Mouse (Mus musculus): ENCODE measurements around the gene Rasef. TPM values are rescaled to one million over a fixed set of nuclear protein-coding genes. Genes with fewer than 3 reads are reported as not detected.
"Not testable (repeated sequence)": the region's sequence is repeated elsewhere in the genome, so short reads cannot be mapped to it uniquely, and the experiment has no call there.

Gene Rasef
- polyA plus RNA-seq, 1 experiment = 4.9 TPM

DNA sequence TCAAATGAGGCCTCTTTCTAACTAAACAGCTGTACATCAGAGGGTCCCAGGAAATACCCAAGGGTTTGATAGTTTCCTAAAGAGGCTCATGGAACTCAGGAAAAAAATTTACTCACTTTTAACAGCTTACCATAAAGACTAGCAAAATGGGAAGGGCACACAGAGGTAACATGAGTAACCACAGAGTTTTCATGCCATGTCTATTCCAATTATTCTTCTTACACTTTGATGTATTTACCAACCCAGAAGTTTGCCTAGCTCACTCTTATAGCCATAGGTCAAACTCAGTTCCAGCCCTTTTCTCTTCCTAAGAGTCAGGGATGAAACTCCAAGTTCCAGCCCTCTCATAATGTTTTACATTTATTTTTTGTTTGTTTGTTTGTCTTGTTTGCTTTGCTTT, 18.8 kb downstream of the Rasef start:
- no peaks in the 10 kb centered on the region for H3K4me1 ChIP-seq (ENCODE audit: control insufficient read depth, insufficient read depth, low read length)
- no peak overlapping the region for H3K4me3 ChIP-seq (replicated peaks; ENCODE audit: extremely low read depth, low read depth, low read length)
- TF ChIP-seq POLR2A (IDR thresholded peaks at IDR 0.05; ENCODE audit: borderline replicate concordance, extremely low read depth, low read depth, low read length) (no peak), CTCF (IDR thresholded peaks at IDR 0.05; ENCODE audit: insufficient read depth, low read length) (no peak)
- DNase-seq = no peak

DNA sequence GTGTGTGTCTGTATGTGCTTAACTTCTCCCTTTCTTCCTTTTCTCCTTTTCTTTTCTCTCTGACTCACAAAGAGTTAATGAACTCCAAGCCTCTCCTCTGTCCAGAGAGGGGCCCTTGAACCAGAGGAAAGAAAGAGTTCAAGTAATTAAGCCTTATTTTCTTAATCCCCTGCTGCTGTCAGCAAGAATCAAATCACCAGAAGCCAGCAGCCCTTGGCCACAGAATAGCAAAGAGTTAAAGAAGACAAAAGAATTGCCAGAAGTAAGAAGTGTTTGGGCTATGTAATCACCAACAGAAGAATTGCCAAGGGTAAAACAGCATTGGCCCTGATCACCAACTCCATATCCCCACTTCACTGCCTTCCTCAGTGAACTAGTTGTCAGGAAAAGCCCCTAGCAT, 20.2 kb downstream of the Rasef start:
- DNase-seq = no peak
- H3K4me3 ChIP-seq (replicated peaks; ENCODE audit: extremely low read depth, low read depth, low read length) = no peak overlapping the region
- TF ChIP-seq CTCF (IDR thresholded peaks at IDR 0.05; ENCODE audit: insufficient read depth, low read length) (no peak), POLR2A (IDR thresholded peaks at IDR 0.05; ENCODE audit: borderline replicate concordance, extremely low read depth, low read depth, low read length) (no peak)
- no peaks in the 10 kb centered on the region for H3K4me1 ChIP-seq (ENCODE audit: control insufficient read depth, insufficient read depth, low read length)

DNA sequence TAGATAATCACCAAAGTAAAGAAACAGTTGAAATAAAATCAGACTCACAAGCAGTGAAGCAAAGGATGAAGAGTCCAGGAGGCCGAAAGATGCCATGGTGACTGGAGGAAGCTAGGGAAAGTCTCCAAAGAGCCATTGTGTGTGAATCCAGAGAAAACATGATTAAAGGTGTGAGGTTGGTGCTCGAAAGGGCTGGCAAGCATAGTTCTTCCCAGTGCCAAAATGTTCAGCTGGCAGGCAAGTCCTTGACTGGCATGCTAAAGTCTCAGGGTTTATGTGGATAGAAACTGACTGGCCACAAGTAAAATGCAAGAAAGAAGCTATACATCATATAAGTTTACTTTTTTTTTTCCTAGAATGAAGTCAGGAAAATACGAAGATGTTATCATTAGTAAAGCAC, 22.6 kb downstream of the Rasef start:
- H3K4me3 ChIP-seq (replicated peaks; ENCODE audit: extremely low read depth, low read depth, low read length) = no peak overlapping the region
- TF ChIP-seq CTCF (IDR thresholded peaks at IDR 0.05; ENCODE audit: insufficient read depth, low read length) = no peak
- no peak for TF ChIP-seq POLR2A (IDR thresholded peaks at IDR 0.05; ENCODE audit: borderline replicate concordance, extremely low read depth, low read depth, low read length)
- DNase-seq = no peak
- H3K4me1 ChIP-seq (ENCODE audit: control insufficient read depth, insufficient read depth, low read length) = no peaks in the 10 kb centered on the region
- 68% methylated on average over 3 of the region's 3 CpGs for WGBS

GRCm38 (mm10) chr4:73748219-73748618, 42.6 kb downstream of the Rasef start:
- H3K4me3 ChIP-seq (replicated peaks; ENCODE audit: extremely low read depth, low read depth, low read length) = no peak overlapping the region

DNA sequence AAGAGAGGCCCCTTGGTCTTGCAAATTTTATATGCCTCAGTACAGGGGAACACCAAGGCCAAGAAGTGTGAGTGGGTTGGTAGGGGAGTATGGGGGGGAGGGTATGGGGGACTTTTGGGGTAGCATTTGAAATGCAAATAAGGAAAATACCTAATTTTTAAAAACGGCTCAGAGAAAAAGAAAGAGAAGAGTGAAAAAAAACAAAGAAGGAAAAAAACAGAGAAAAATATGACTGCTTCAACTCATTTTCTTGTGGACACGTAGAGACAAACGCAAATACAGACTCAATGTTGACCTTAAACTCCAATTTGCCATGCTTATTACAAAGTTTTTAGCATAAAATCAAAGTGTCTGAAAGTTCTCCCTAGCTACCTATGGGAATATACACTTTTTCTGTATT, 51.4 kb downstream of the Rasef start:
- DNase-seq = no peak
- Histone ChIP-seq H3K4me1 (ENCODE audit: control insufficient read depth, insufficient read depth, low read length) (no peaks in the 10 kb centered on the region), H3K4me3 (replicated peaks; ENCODE audit: extremely low read depth, low read depth, low read length) (no peak overlapping the region)
- no peak for TF ChIP-seq POLR2A (IDR thresholded peaks at IDR 0.05; ENCODE audit: borderline replicate concordance, extremely low read depth, low read depth, low read length)
- TF ChIP-seq CTCF (IDR thresholded peaks at IDR 0.05; ENCODE audit: insufficient read depth, low read length) = no peak
- 84% methylated on average over 3 of the region's 3 CpGs for WGBS

More at GRCm38 (mm10) chr4:73748219-73748618, 42.6 kb downstream of the Rasef start:
- no peak for DNase-seq
- WGBS = 80% methylated on average over 5 of the region's 5 CpGs
- no peaks in the 10 kb centered on the region for H3K4me1 ChIP-seq (ENCODE audit: control insufficient read depth, insufficient read depth, low read length)
- no peak for TF ChIP-seq CTCF (IDR thresholded peaks at IDR 0.05; ENCODE audit: insufficient read depth, low read length)
- TF ChIP-seq POLR2A (IDR thresholded peaks at IDR 0.05; ENCODE audit: borderline replicate concordance, extremely low read depth, low read depth, low read length) = no peak

- TF ChIP-seq POLR2A (IDR thresholded peaks at IDR 0.05; ENCODE audit: borderline replicate concordance, extremely low read depth, low read depth, low read length) (no peak), CTCF (IDR thresholded peaks at IDR 0.05; ENCODE audit: insufficient read depth, low read length) (no peak)
- no peak for DNase-seq
- Histone ChIP-seq H3K4me3 (replicated peaks; ENCODE audit: extremely low read depth, low read depth, low read length) (no peak overlapping the region), H3K4me1 (ENCODE audit: control insufficient read depth, insufficient read depth, low read length) (no peaks in the 10 kb centered on the region)
Measured at GRCm38 (mm10) chr4:73719819-73720218, 71.0 kb downstream of the Rasef start.

GRCm38 (mm10) chr4:73718761-73719160, 72.0 kb downstream of the Rasef start:
- TF ChIP-seq CTCF (IDR thresholded peaks at IDR 0.05; ENCODE audit: insufficient read depth, low read length) (no peak), POLR2A (IDR thresholded peaks at IDR 0.05; ENCODE audit: borderline replicate concordance, extremely low read depth, low read depth, low read length) (no peak)
- Histone ChIP-seq H3K4me1 (ENCODE audit: control insufficient read depth, insufficient read depth, low read length) (no peaks in the 10 kb centered on the region), H3K4me3 (replicated peaks; ENCODE audit: extremely low read depth, low read depth, low read length) (no peak overlapping the region)
- 89% methylated on average over 1 of the region's 1 CpGs for WGBS
- no peak for DNase-seq

GRCm38 (mm10) chr4:73683216-73683615, 107.6 kb downstream of the Rasef start, which contains the start of gene Gm428:
Gene Gm428 (plus strand): TSS chr4:73683516.
- not testable (repeated sequence) for H3K4me1 ChIP-seq (ENCODE audit: control insufficient read depth, insufficient read depth, low read length); H3K4me3 ChIP-seq (replicated peaks; ENCODE audit: extremely low read depth, low read depth, low read length); DNase-seq
- WGBS = 76% methylated on average over 2 of the region's 4 CpGs

DNA sequence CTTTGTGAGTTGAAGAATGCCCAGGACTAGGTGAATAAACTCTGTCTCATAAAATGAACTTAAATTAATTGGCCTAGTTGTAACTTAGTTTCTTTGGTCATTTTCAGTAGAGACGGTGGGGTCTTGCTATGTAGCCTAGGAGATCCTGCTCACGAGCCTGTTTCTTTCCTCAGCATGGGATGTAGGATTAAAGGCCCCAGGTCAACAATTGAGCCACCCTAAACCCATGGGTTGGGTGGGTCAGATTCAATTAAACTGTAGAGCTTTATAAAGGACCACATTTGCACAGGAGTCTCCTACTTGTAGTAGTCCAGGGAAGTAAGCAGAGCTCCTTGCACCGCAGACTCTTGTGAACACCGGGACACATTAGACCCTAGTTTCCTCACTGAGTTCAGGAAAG, 122.7 kb downstream of the Rasef start, which contains the start of gene Gm11239:
TSS of gene Gm11239 (plus strand) at position 301 of the 400 bp plus-strand sequence.
- not testable (repeated sequence) for H3K4me3 ChIP-seq (replicated peaks; ENCODE audit: extremely low read depth, low read depth, low read length); H3K4me1 ChIP-seq (ENCODE audit: control insufficient read depth, insufficient read depth, low read length); DNase-seq
- WGBS = no CpG with 5 or more reads among the region's 4 CpGs

Other genes with a start within 250 kb of the Rasef start
- not detected in 2 replicates for gene Gm11238, start 183.1 kb downstream of the Rasef start, polyA plus RNA-seq (2012; rRNA removed)
- not detected in 2 replicates for gene Gm11237, start 168.0 kb downstream of the Rasef start, polyA plus RNA-seq (2012; rRNA removed)
- gene Gm11236, start 152.9 kb downstream of the Rasef start, polyA plus RNA-seq (2012; rRNA removed) = not detected in 2 replicates
- not detected in 2 replicates for gene Gm11239, start 122.6 kb downstream of the Rasef start, polyA plus RNA-seq (2012; rRNA removed)
- not detected in 2 replicates for gene Gm428, start 107.5 kb downstream of the Rasef start, polyA plus RNA-seq (2012; rRNA removed)
- not detected in 2 replicates for gene Gm11758, start 85.3 kb upstream of the Rasef start, polyA plus RNA-seq (2012; rRNA removed)
- not detected in 2 replicates for gene Gm11757, start 100.1 kb upstream of the Rasef start, polyA plus RNA-seq (2012; rRNA removed)
- gene Gm13871, start 115.0 kb upstream of the Rasef start, polyA plus RNA-seq (2012; rRNA removed) = not detected in 2 replicates
- not detected in 2 replicates for gene Gm11756, start 129.8 kb upstream of the Rasef start, polyA plus RNA-seq (2012; rRNA removed)
- 1.3 TPM in 1 of 2 replicates, not detected in the other for gene 2310002L09Rik, start 159.9 kb upstream of the Rasef start, polyA plus RNA-seq (2012; rRNA removed)
- 0.06 and 0.08 TPM in 2 replicates for gene Frmd3, start 222.4 kb upstream of the Rasef start, polyA plus RNA-seq (2012; rRNA removed)

Data from lung, adult 2 months (tissue).